Mouse (Mus musculus) myocyte (in vitro differentiated cells): ENCODE results near the gene Rab11fip4. TPM values are rescaled to one million over a fixed set of nuclear protein-coding genes. Genes with fewer than 3 reads are reported as not detected.

Experiments used
- H3K27me3 ChIP-seq: one replicate; pipeline ENCODE4 v1.6.1; 2011; ENCODE audit not compliant: control insufficient read depth, insufficient read depth, insufficient read length
- H3K36me3 ChIP-seq: one replicate; pipeline ENCODE4 v1.6.1; 2011; ENCODE audit not compliant: control insufficient read depth, insufficient read depth
- H3K4me2 ChIP-seq: one replicate; pipeline ENCODE4 v1.6.1; 2011; ENCODE audit warnings: low read depth, control low read depth
- H3K4me3 ChIP-seq: one replicate; pipeline ENCODE4 v1.5.1; 2011; ENCODE audit warnings: mild to moderate bottlenecking, control low read depth, moderate library complexity
- H3K79me2 ChIP-seq: one replicate; pipeline ENCODE4 v1.6.1; 2011; ENCODE audit not compliant: control insufficient read depth, insufficient read depth
- H3ac ChIP-seq: one replicate; pipeline ENCODE4 v1.6.1; 2011; ENCODE audit not compliant: control insufficient read depth, insufficient read length
- CEBPB ChIP-seq: IDR thresholded peaks from 2 replicates; pipeline ENCODE4 v1.6.1; 2011; ENCODE audit warnings: mild to moderate bottlenecking, moderate library complexity; ENCODE audit not compliant: poor library complexity, insufficient read depth, severe bottlenecking
- E2F4 ChIP-seq: IDR thresholded peaks from one replicate; pipeline ENCODE4 v1.6.1; 2011; ENCODE audit warnings: mild to moderate bottlenecking, control low read depth, moderate library complexity; ENCODE audit not compliant: insufficient read depth
- MAX ChIP-seq: IDR thresholded peaks from one replicate; pipeline ENCODE4 v1.6.1; 2011; ENCODE audit warnings: low read depth, mild to moderate bottlenecking, control low read depth
- MYOD1 ChIP-seq, 3 experiments: IDR thresholded peaks; one replicate each; pipeline ENCODE4 v1.6.1; 2011; ENCODE audit warnings: control low read depth in 2 of 3, low read depth in 2 of 3, mild to moderate bottlenecking in 2 of 3, moderate library complexity in 1 of 3; ENCODE audit not compliant: insufficient read length in 2 of 3, control insufficient read depth in 1 of 3
- MYOG ChIP-seq, 3 experiments: IDR thresholded peaks; one replicate each; pipeline ENCODE4 v1.6.1; 2011; ENCODE audit warnings: control low read depth in 2 of 3, low read depth in 2 of 3, mild to moderate bottlenecking in 2 of 3; ENCODE audit not compliant: insufficient read length in 2 of 3, control insufficient read depth in 1 of 3, insufficient read depth in 1 of 3
- POLR2A ChIP-seq: IDR thresholded peaks from one replicate; pipeline ENCODE4 v1.6.1; 2011; ENCODE audit warnings: low read depth, mild to moderate bottlenecking, control low read depth, moderate library complexity; ENCODE audit not compliant: insufficient read length
- POLR2AphosphoS2 ChIP-seq: IDR thresholded peaks from one replicate; pipeline ENCODE4 v1.6.1; 2011; ENCODE audit warnings: low read depth, control low read depth; ENCODE audit not compliant: insufficient read length
- REST ChIP-seq: IDR thresholded peaks from one replicate; pipeline ENCODE4 v1.6.1; 2011; ENCODE audit warnings: mild to moderate bottlenecking, control low read depth, moderate library complexity; ENCODE audit not compliant: insufficient read depth, insufficient read length
- SRF ChIP-seq: IDR thresholded peaks from one replicate; pipeline ENCODE4 v1.6.1; 2011; ENCODE audit warnings: low read depth; ENCODE audit not compliant: control insufficient read depth, insufficient read length
- TCF12 ChIP-seq: IDR thresholded peaks from one replicate; pipeline ENCODE4 v1.6.1; 2011; ENCODE audit warnings: mild to moderate bottlenecking, control low read depth; ENCODE audit not compliant: poor library complexity, insufficient read depth, severe bottlenecking
- TCF3 ChIP-seq: IDR thresholded peaks from one replicate; pipeline ENCODE4 v1.6.1; 2011; ENCODE audit warnings: low read depth, control low read depth; ENCODE audit not compliant: insufficient read length
- USF1 ChIP-seq: IDR thresholded peaks from one replicate; pipeline ENCODE4 v1.6.1; 2011; ENCODE audit warnings: low read depth, mild to moderate bottlenecking, control low read depth, moderate library complexity
- polyA plus RNA-seq: library from polyadenylated mRNA; unstranded; fragments of >200 nt; fragmentation: generic; extraction: Trizol; gene quantifications from one replicate; pipeline ENCODE4 v1.2.1, GENCODE M21; 2012; ENCODE audit warnings: missing spikeins

Gene Rab11fip4
- polyA plus RNA-seq, 1 experiment, result 0.04 TPM

GRCm38 (mm10) chr11:79736232-79737006, 145.4 kb downstream of the Rab11fip4 start:
- peaks cover 21% of the 10 kb centered on the region for H3K79me2 ChIP-seq
- no peaks in the 10 kb centered on the region for H3K27me3 ChIP-seq
- peaks cover 36% of the 10 kb centered on the region for H3K36me3 ChIP-seq
- H3K4me2 ChIP-seq, result peak overlapping the region; percentile 72
- no peak overlapping the region for H3K4me3 ChIP-seq
- TF ChIP-seq POLR2AphosphoS2 (peak; percentile 87), POLR2A (peak; percentile 17), MYOD1 (IDR thresholded peaks at IDR 0.05; ENCODE audit: control insufficient read depth in 1 of 3, insufficient read length in 2 of 3, low read depth in 2 of 3) (no peak), MAX (no peak), SRF (no peak)
- no peak overlapping the region for H3ac ChIP-seq

- Histone ChIP-seq H3K36me3 (peaks cover 29% of the 10 kb centered on the region), H3K27me3 (no peaks in the 10 kb centered on the region), H3K4me3 (no peak overlapping the region), H3K79me2 (peaks cover 15% of the 10 kb centered on the region), H3ac (no peak overlapping the region), H3K4me2 (peak overlapping the region; percentile 72)
- TF ChIP-seq TCF12 (no peak), MAX (no peak), USF1 (no peak), TCF3 (no peak), E2F4 (no peak), POLR2AphosphoS2 (peak; percentile 50)
These were observed 146.2 kb downstream of the Rab11fip4 start for GRCm38 (mm10) chr11:79737126-79737697.

GRCm38 (mm10) chr11:79737865-79738502, 147.0 kb downstream of the Rab11fip4 start:
- H3K4me3 ChIP-seq, result peak overlapping the region; percentile 1
- no peaks in the 10 kb centered on the region for H3K27me3 ChIP-seq
- peaks cover 13% of the 10 kb centered on the region for H3K79me2 ChIP-seq
- H3K36me3 ChIP-seq, result peaks cover 25% of the 10 kb centered on the region
- TF ChIP-seq MYOG (IDR thresholded peaks at IDR 0.05; ENCODE audit: control insufficient read depth in 1 of 3, insufficient read depth in 1 of 3, insufficient read length in 2 of 3, low read depth in 2 of 3) (peak; percentile 86 to 98 (median 95)), E2F4 (no peak), POLR2AphosphoS2 (peak; percentile 92), MAX (no peak), CEBPB (no peak), REST (no peak), MYOD1 (IDR thresholded peaks at IDR 0.05; ENCODE audit: control insufficient read depth in 1 of 3, insufficient read length in 2 of 3, low read depth in 2 of 3) (peak; percentile 67 to 97 (median 97)), POLR2A (peak; percentile 74), USF1 (no peak), TCF3 (peak; percentile 61), TCF12 (peak; percentile 84), SRF (peak; percentile 28)
- peak overlapping the region; percentile 83 for H3K4me2 ChIP-seq
- H3ac ChIP-seq, result peak overlapping the region; percentile 2

GRCm38 (mm10) chr11:79738725-79739558, 147.9 kb downstream of the Rab11fip4 start:
- Histone ChIP-seq H3ac (peak overlapping the region; percentile 2), H3K36me3 (peaks cover 17% of the 10 kb centered on the region), H3K4me2 (peak overlapping the region; percentile 83), H3K79me2 (peaks cover 4% of the 10 kb centered on the region), H3K4me3 (peak overlapping the region; percentile 1), H3K27me3 (no peaks in the 10 kb centered on the region)
- TF ChIP-seq MYOG (IDR thresholded peaks at IDR 0.05; ENCODE audit: control insufficient read depth in 1 of 3, insufficient read depth in 1 of 3, insufficient read length in 2 of 3, low read depth in 2 of 3), result peak; percentile 22 to 81 (median 34)
- TF ChIP-seq TCF12, result peak; percentile 26
- no peak for TF ChIP-seq REST
- peak; percentile 22 for TF ChIP-seq POLR2A
- peak; percentile 48 for TF ChIP-seq POLR2AphosphoS2
- peak; percentile 64 to 76 (median 69) for TF ChIP-seq MYOD1 (IDR thresholded peaks at IDR 0.05; ENCODE audit: control insufficient read depth in 1 of 3, insufficient read length in 2 of 3, low read depth in 2 of 3)
- no peak for TF ChIP-seq USF1
- no peak for TF ChIP-seq SRF
- no peak for TF ChIP-seq CEBPB
- TF ChIP-seq TCF3, result peak; percentile 9
- no peak for TF ChIP-seq MAX
- no peak for TF ChIP-seq E2F4
